23 mouse cellular contexts compared by ENCODE assay signal in genomic region chr6:94951971-94952768, GRCm38 (mm10).
A peak's percentile ranks its signal among the peaks of the same experiment; 100 is the strongest.
DNase-seq lines count a peak whose midpoint lies in the region; ATAC-seq and TF ChIP-seq lines count a peak whose summit lies in the region.
"Had no signal": no experiment of that assay in that cellular context is flagged by ENCODE, and none has a peak within 500 bp of the region (broad histone marks: within the 10 kb centered on the region; RNA-seq: fewer than 3 reads in every experiment).

No protein-coding gene starts in this region.

- no peaks in the 10 kb centered on the region for H3K36me3 ChIP-seq in forebrain, embryonic 10.5 days (replicated peaks)
- H3K36me3 ChIP-seq in forebrain, embryonic 11.5 days (ENCODE audit: control insufficient read depth, insufficient read depth, low read length): no peaks in the 10 kb centered on the region
- no peaks in the 10 kb centered on the region for H3K36me3 ChIP-seq in hindbrain, embryonic 10.5 days
- H3K36me3 ChIP-seq in hindbrain, embryonic 13.5 days: no peaks in the 10 kb centered on the region
- H3K36me3 ChIP-seq: embryonic facial prominence, embryonic 12.5 days; embryonic facial prominence, embryonic 15.5 days had no signal

- no peak overlapping the region for H3K4me2 ChIP-seq in forebrain, embryonic 11.5 days (ENCODE audit: low read depth, low read length, severe bottlenecking)
- no peak overlapping the region for H3K4me2 ChIP-seq in hindbrain, embryonic 13.5 days
- H3K4me2 ChIP-seq: embryonic facial prominence, embryonic 12.5 days; embryonic facial prominence, embryonic 15.5 days; forebrain, embryonic 13.5 days; hindbrain, embryonic 14.5 days had no signal

- no peak for TF ChIP-seq CTCF in layer of hippocampus, adult 2 months (conservative IDR thresholded peaks at IDR 0.05)

- no peak for ATAC-seq in forebrain, embryonic 11.5 days (replicated peaks; ENCODE audit: low FRiP score)
- no peak for ATAC-seq in hindbrain, embryonic 13.5 days (ENCODE audit: low FRiP score)
- ATAC-seq: forebrain, embryonic 13.5 days; forebrain, embryonic 16.5 days; hindbrain, postnatal 0 days; inflammation-experienced regulatory T-cells, adult 6 months; intestine, embryonic 16.5 days had no signal

- intact Hi-C loops in left cerebral cortex, postnatal 4 days (cut with DNase I): no loop called here

- peak overlapping the region; percentile 6; the same call in 1 of the 2 replicates for H3K27ac ChIP-seq in forebrain, embryonic 10.5 days
- no peak overlapping the region for H3K27ac ChIP-seq in forebrain, embryonic 11.5 days (ENCODE audit: low read depth, low read length)
- H3K27ac ChIP-seq in hindbrain, embryonic 10.5 days: 0 out of 2 replicates have a peak overlapping the region, but pooled peaks have one; percentile 43
- H3K27ac ChIP-seq in hindbrain, embryonic 13.5 days: no peak overlapping the region
- no peak overlapping the region for H3K27ac ChIP-seq in layer of hippocampus, adult 2 months
- H3K27ac ChIP-seq: embryonic facial prominence, embryonic 12.5 days; embryonic facial prominence, embryonic 15.5 days; forebrain, embryonic 13.5 days; hindbrain, embryonic 14.5 days; hindbrain, postnatal 0 days had no signal

- 49% methylated on average over 7 of the region's 7 CpGs for WGBS in forebrain, embryonic 10.5 days
- WGBS in forebrain, embryonic 11.5 days: 40% methylated on average over 7 of the region's 7 CpGs
- WGBS in hindbrain, embryonic 10.5 days: 47% methylated on average over 7 of the region's 7 CpGs
- WGBS in hindbrain, embryonic 13.5 days: 51% methylated on average over 7 of the region's 7 CpGs

- no peaks in the 10 kb centered on the region for H3K27me3 ChIP-seq in forebrain, embryonic 10.5 days (ENCODE audit: poor library complexity, severe bottlenecking)
- H3K27me3 ChIP-seq in forebrain, embryonic 11.5 days (ENCODE audit: control insufficient read depth, insufficient read depth, low read length): no peaks in the 10 kb centered on the region
- no peaks in the 10 kb centered on the region for H3K27me3 ChIP-seq in hindbrain, embryonic 10.5 days (ENCODE audit: insufficient read depth, poor library complexity, severe bottlenecking)
- H3K27me3 ChIP-seq in hindbrain, embryonic 13.5 days: no peaks in the 10 kb centered on the region
- H3K27me3 ChIP-seq: embryonic facial prominence, embryonic 12.5 days; embryonic facial prominence, embryonic 15.5 days; forebrain, embryonic 13.5 days had no signal

- no peak overlapping the region for H3K4me3 ChIP-seq in forebrain, embryonic 10.5 days
- no peak overlapping the region for H3K4me3 ChIP-seq in forebrain, embryonic 11.5 days (ENCODE audit: low read depth, low read length)
- no peak overlapping the region for H3K4me3 ChIP-seq in hindbrain, embryonic 10.5 days
- H3K4me3 ChIP-seq in hindbrain, embryonic 13.5 days: no peak overlapping the region
- no peak overlapping the region for H3K4me3 ChIP-seq in layer of hippocampus, adult 2 months
- H3K4me3 ChIP-seq: embryonic facial prominence, embryonic 12.5 days; embryonic facial prominence, embryonic 15.5 days; forebrain, embryonic 13.5 days had no signal

- H3K9me3 ChIP-seq in forebrain, embryonic 10.5 days: peaks cover 5% of the 10 kb centered on the region; the same call in 1 of the 2 replicates
- no peaks in the 10 kb centered on the region; the same call in 1 of the 2 replicates for H3K9me3 ChIP-seq in forebrain, embryonic 11.5 days (ENCODE audit: control insufficient read depth, low read length)
- peaks cover 6% of the 10 kb centered on the region; the same call in 1 of the 2 replicates for H3K9me3 ChIP-seq in hindbrain, embryonic 10.5 days
- H3K9me3 ChIP-seq in hindbrain, embryonic 13.5 days: no peaks in the 10 kb centered on the region
- H3K9me3 ChIP-seq: embryonic facial prominence, embryonic 12.5 days; embryonic facial prominence, embryonic 15.5 days; forebrain, embryonic 13.5 days had no signal

- no peak for DNase-seq in forebrain, embryonic 10.5 days (ENCODE audit: extremely low spot score, low spot score)
- DNase-seq in forebrain, embryonic 11.5 days (ENCODE audit: low spot score): no peak
- no peak for DNase-seq in hindbrain, embryonic 10.5 days (ENCODE audit: low spot score)
- peak; percentile 57 for DNase-seq in ES-CJ7 (ENCODE audit: low read depth, low spot score)
- DNase-seq in layer of hippocampus, adult 2 months (ENCODE audit: low spot score in 2 of 2): no peak
- no peak for DNase-seq in left cerebral cortex, postnatal 4 days
- DNase-seq: adrenal gland, adult 2 months; adrenal gland, postnatal 14 days; cerebellum, adult 11 months; cerebellum, adult 2 months; cerebellum, adult 9-11 months; cerebellum, postnatal 25 days; gastrocnemius, postnatal 10 days; gastrocnemius, postnatal 36 days had no signal

- H3K9ac ChIP-seq in forebrain, embryonic 11.5 days (ENCODE audit: low read length): no peak overlapping the region
- no peak overlapping the region for H3K9ac ChIP-seq in hindbrain, embryonic 13.5 days
- H3K9ac ChIP-seq: embryonic facial prominence, embryonic 12.5 days; embryonic facial prominence, embryonic 15.5 days; forebrain, embryonic 13.5 days; hindbrain, embryonic 14.5 days had no signal

- H3K4me1 ChIP-seq in forebrain, embryonic 10.5 days: peaks cover 8% of the 10 kb centered on the region
- H3K4me1 ChIP-seq in forebrain, embryonic 11.5 days (replicated peaks; ENCODE audit: control insufficient read depth, insufficient read depth, low read length): no peaks in the 10 kb centered on the region
- H3K4me1 ChIP-seq in hindbrain, embryonic 10.5 days (replicated peaks): peaks cover 10% of the 10 kb centered on the region
- H3K4me1 ChIP-seq in hindbrain, embryonic 13.5 days (replicated peaks): no peaks in the 10 kb centered on the region
- H3K4me1 ChIP-seq: embryonic facial prominence, embryonic 12.5 days; embryonic facial prominence, embryonic 15.5 days; forebrain, embryonic 13.5 days had no signal

Comparison
In these comparisons a context has a peak if more than half of its experiments do, and no peak if none do; other contexts are left out.
1. H3K27ac ChIP-seq: peak in forebrain, embryonic 10.5 days (single experiment) and hindbrain, embryonic 10.5 days (single experiment); none in forebrain, embryonic 11.5 days (single experiment), hindbrain, embryonic 13.5 days (single experiment) and layer of hippocampus, adult 2 months (single experiment).